Mouse (Mus musculus): ENCODE data around the gene Ccdc106. TPM values are rescaled to one million over a fixed set of nuclear protein-coding genes. Genes with fewer than 3 reads are reported as not detected.

Ccdc106 gene
- polyA plus RNA-seq, 1 experiment from 2014 or later: 1.5 TPM

GRCm38 (mm10) chr7:5053456-5054179, 33.3 kb downstream of the Ccdc106 start:
- ATAC-seq (ENCODE audit: insufficient number of reproducible peaks, low FRiP score): no peak
- H3K9ac ChIP-seq: peak overlapping the region; percentile 47
- H3K4me1 ChIP-seq (replicated peaks): peaks cover 41% of the 10 kb centered on the region
- H3K9me3 ChIP-seq (replicated peaks): no peaks in the 10 kb centered on the region
- 7% methylated on average over 32 of the region's 32 CpGs for WGBS
- H3K4me2 ChIP-seq: peak overlapping the region; percentile 88
- peak overlapping the region; percentile 91 for H3K4me3 ChIP-seq
- H3K36me3 ChIP-seq: no peaks in the 10 kb centered on the region
- H3K27me3 ChIP-seq (replicated peaks): peaks cover 70% of the 10 kb centered on the region
- no peak overlapping the region for H3K27ac ChIP-seq (ENCODE audit: poor library complexity, severe bottlenecking)

- no peak for ATAC-seq (ENCODE audit: insufficient number of reproducible peaks, low FRiP score)
- 3% methylated on average over 44 of the region's 55 CpGs for WGBS
- H3K4me1 ChIP-seq (replicated peaks): peaks cover 42% of the 10 kb centered on the region
These were observed 36.4 kb downstream of the Ccdc106 start for GRCm38 (mm10) chr7:5056651-5057263.

GRCm38 (mm10) chr7:5057381-5057780, 37.0 kb downstream of the Ccdc106 start:
- peaks cover 35% of the 10 kb centered on the region for H3K4me1 ChIP-seq (replicated peaks)
- no peak for ATAC-seq (ENCODE audit: insufficient number of reproducible peaks, low FRiP score)
- no peak overlapping the region for H3K27ac ChIP-seq (ENCODE audit: poor library complexity, severe bottlenecking)
- no peak overlapping the region for H3K9ac ChIP-seq
- peaks cover 66% of the 10 kb centered on the region for H3K27me3 ChIP-seq (replicated peaks)
- H3K36me3 ChIP-seq: no peaks in the 10 kb centered on the region
- H3K4me2 ChIP-seq: peak overlapping the region; percentile 64; the same call in 1 of the 2 replicates
- 31% methylated on average over 8 of the region's 8 CpGs for WGBS
- peak overlapping the region; percentile 42; the same call in 1 of the 2 replicates for H3K4me3 ChIP-seq
- H3K9me3 ChIP-seq (replicated peaks): no peaks in the 10 kb centered on the region

More at GRCm38 (mm10) chr7:5056651-5057263, 36.4 kb downstream of the Ccdc106 start:
- peak overlapping the region; percentile 42 for H3K4me3 ChIP-seq
- H3K27me3 ChIP-seq (replicated peaks): peaks cover 72% of the 10 kb centered on the region
- no peaks in the 10 kb centered on the region for H3K9me3 ChIP-seq (replicated peaks)
- H3K36me3 ChIP-seq: no peaks in the 10 kb centered on the region
- peak overlapping the region; percentile 57 for H3K9ac ChIP-seq
- peak overlapping the region; percentile 64 for H3K4me2 ChIP-seq
- H3K27ac ChIP-seq (ENCODE audit: poor library complexity, severe bottlenecking): no peak overlapping the region

GRCm38 (mm10) chr7:5057804-5058203, 37.5 kb downstream of the Ccdc106 start:
- Histone ChIP-seq H3K27ac (ENCODE audit: poor library complexity, severe bottlenecking) (no peak overlapping the region), H3K9me3 (replicated peaks) (no peaks in the 10 kb centered on the region), H3K27me3 (replicated peaks) (peaks cover 61% of the 10 kb centered on the region), H3K4me3 (no peak overlapping the region), H3K9ac (no peak overlapping the region), H3K4me2 (no peak overlapping the region), H3K36me3 (no peaks in the 10 kb centered on the region), H3K4me1 (replicated peaks) (peaks cover 31% of the 10 kb centered on the region)
- 32% methylated on average over 11 of the region's 11 CpGs for WGBS
- ATAC-seq (ENCODE audit: insufficient number of reproducible peaks, low FRiP score): no peak

- Histone ChIP-seq H3K27ac (ENCODE audit: poor library complexity, severe bottlenecking) (no peak overlapping the region), H3K9ac (no peak overlapping the region), H3K4me2 (no peak overlapping the region), H3K4me1 (replicated peaks) (peaks cover 28% of the 10 kb centered on the region), H3K27me3 (replicated peaks) (peaks cover 53% of the 10 kb centered on the region), H3K9me3 (replicated peaks) (no peaks in the 10 kb centered on the region), H3K4me3 (no peak overlapping the region), H3K36me3 (no peaks in the 10 kb centered on the region)
- ATAC-seq (ENCODE audit: insufficient number of reproducible peaks, low FRiP score): no peak
- 77% methylated on average over 1 of the region's 1 CpGs for WGBS
These were observed 38.3 kb downstream of the Ccdc106 start for GRCm38 (mm10) chr7:5058631-5059030.

- Histone ChIP-seq H3K4me3 (no peak overlapping the region), H3K36me3 (no peaks in the 10 kb centered on the region), H3K27ac (ENCODE audit: poor library complexity, severe bottlenecking) (no peak overlapping the region), H3K9me3 (replicated peaks) (no peaks in the 10 kb centered on the region), H3K27me3 (replicated peaks) (peaks cover 45% of the 10 kb centered on the region), H3K4me1 (replicated peaks) (peaks cover 30% of the 10 kb centered on the region), H3K9ac (no peak overlapping the region), H3K4me2 (peak overlapping the region; percentile 92; the same call in 1 of the 2 replicates)
- 91% methylated on average over 12 of the region's 12 CpGs for WGBS
- ATAC-seq (ENCODE audit: insufficient number of reproducible peaks, low FRiP score): no peak
These were observed 39.1 kb downstream of the Ccdc106 start for GRCm38 (mm10) chr7:5059421-5059820.

GRCm38 (mm10) chr7:5060239-5060731, 39.9 kb downstream of the Ccdc106 start:
- ATAC-seq (ENCODE audit: insufficient number of reproducible peaks, low FRiP score): no peak
- H3K4me2 ChIP-seq: peak overlapping the region; percentile 92
- H3K4me3 ChIP-seq: peak overlapping the region; percentile 83
- peak overlapping the region; percentile 93 for H3K9ac ChIP-seq
- no peaks in the 10 kb centered on the region for H3K36me3 ChIP-seq
- H3K27me3 ChIP-seq (replicated peaks): peaks cover 37% of the 10 kb centered on the region
- peak overlapping the region; percentile 99 for H3K27ac ChIP-seq (ENCODE audit: poor library complexity, severe bottlenecking)
- no peaks in the 10 kb centered on the region for H3K9me3 ChIP-seq (replicated peaks)
- H3K4me1 ChIP-seq (replicated peaks): peaks cover 33% of the 10 kb centered on the region
- WGBS: 2% methylated on average over 27 of the region's 27 CpGs

GRCm38 (mm10) chr7:5060944-5061773, 40.8 kb downstream of the Ccdc106 start:
- WGBS: under 1% methylated on average over 60 of the region's 60 CpGs
- Histone ChIP-seq H3K27me3 (replicated peaks) (peaks cover 28% of the 10 kb centered on the region), H3K27ac (ENCODE audit: poor library complexity, severe bottlenecking) (peak overlapping the region; percentile 99), H3K4me2 (peak overlapping the region; percentile 92), H3K9ac (peak overlapping the region; percentile 93), H3K4me3 (peak overlapping the region; percentile 83), H3K9me3 (replicated peaks) (no peaks in the 10 kb centered on the region), H3K4me1 (replicated peaks) (peaks cover 42% of the 10 kb centered on the region), H3K36me3 (peaks cover 5% of the 10 kb centered on the region)
- peak; percentile 91 for ATAC-seq (ENCODE audit: insufficient number of reproducible peaks, low FRiP score)

GRCm38 (mm10) chr7:5061774-5062359, 41.5 kb downstream of the Ccdc106 start, which contains the start of gene U2af2:
U2af2 (plus strand) TSS chr7:5062143.
- peak within 1 kb of the TSS; percentile 99 for H3K27ac ChIP-seq (ENCODE audit: poor library complexity, severe bottlenecking)
- peak within 1 kb of the TSS; percentile 83 for H3K4me3 ChIP-seq
- peak within 1 kb of the TSS; percentile 93 for H3K9ac ChIP-seq
- peaks cover 12% of the 10 kb centered on the region for H3K36me3 ChIP-seq
- peak; percentile 88 for ATAC-seq (ENCODE audit: insufficient number of reproducible peaks, low FRiP score)
- H3K27me3 ChIP-seq (replicated peaks): peaks cover 21% of the 10 kb centered on the region
- no peaks in the 10 kb centered on the region for H3K9me3 ChIP-seq (replicated peaks)
- peak within 1 kb of the TSS; percentile 92 for H3K4me2 ChIP-seq
- WGBS: under 1% methylated on average over 53 of the region's 65 CpGs
- H3K4me1 ChIP-seq (replicated peaks): peaks cover 43% of the 10 kb centered on the region

GRCm38 (mm10) chr7:5062360-5063001, 42.1 kb downstream of the Ccdc106 start:
- Histone ChIP-seq H3K27ac (ENCODE audit: poor library complexity, severe bottlenecking) (peak overlapping the region; percentile 99), H3K27me3 (replicated peaks) (peaks cover 15% of the 10 kb centered on the region), H3K36me3 (peaks cover 18% of the 10 kb centered on the region), H3K4me2 (peak overlapping the region; percentile 92), H3K4me3 (peak overlapping the region; percentile 83), H3K9ac (peak overlapping the region; percentile 93), H3K4me1 (replicated peaks) (peaks cover 41% of the 10 kb centered on the region), H3K9me3 (replicated peaks) (no peaks in the 10 kb centered on the region)
- WGBS: under 1% methylated on average over 51 of the region's 51 CpGs
- peak; percentile 75 for ATAC-seq (ENCODE audit: insufficient number of reproducible peaks, low FRiP score)

All from heart, embryonic 12.5 days (tissue).